Mouse (Mus musculus) fat pad, adult 2 months (tissue): ENCODE data around the gene Rhobtb1.

Source experiments
- DNase-seq: peaks from one replicate; pipeline ENCODE4 v3.0.0-alpha.2; 2011; ENCODE audit warnings: low read depth, low spot score; ENCODE audit errors: extremely low read depth

Gene Rhobtb1

DNA sequence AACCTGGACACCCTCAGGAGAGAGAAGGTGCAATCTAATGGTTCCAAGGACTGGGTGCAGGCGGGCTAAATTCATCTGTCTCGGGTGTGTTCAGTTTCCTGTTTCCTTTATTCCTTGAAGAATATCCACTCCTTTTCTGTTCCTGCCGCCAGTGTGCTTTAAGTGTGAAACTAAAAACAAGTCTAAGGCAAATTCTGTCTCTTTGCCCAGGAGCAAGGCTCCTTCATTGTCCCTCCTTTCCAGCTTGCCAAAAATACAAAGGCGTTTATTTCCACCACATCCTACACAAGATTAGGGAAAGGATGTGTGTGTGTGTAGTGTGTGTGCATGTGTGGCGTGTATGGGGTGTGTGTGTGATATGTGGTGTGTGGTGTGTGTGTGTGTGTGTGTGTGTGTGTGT lies 11.3 kb downstream of the Rhobtb1 start:
- DNase-seq: no peak

DNA sequence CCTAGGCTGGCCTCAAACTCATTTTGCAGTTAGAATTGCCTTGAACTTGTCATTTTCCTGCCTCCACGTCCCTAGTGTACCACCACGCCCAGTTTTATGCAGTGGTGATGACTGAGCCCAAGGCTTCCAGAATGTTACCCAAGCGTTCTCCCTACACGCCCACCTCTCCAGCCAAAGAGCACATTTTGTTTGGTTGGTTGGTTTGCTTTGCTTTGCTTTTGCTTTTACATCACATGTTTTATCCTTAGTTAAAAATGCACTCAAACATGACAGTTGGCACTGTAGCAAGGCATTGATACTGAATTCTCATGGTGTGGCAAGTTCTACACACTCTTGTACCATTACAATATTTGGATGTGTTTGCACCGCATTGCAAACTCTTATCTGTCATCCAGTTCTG lies 12.0 kb downstream of the Rhobtb1 start:
- DNase-seq: no peak

DNA sequence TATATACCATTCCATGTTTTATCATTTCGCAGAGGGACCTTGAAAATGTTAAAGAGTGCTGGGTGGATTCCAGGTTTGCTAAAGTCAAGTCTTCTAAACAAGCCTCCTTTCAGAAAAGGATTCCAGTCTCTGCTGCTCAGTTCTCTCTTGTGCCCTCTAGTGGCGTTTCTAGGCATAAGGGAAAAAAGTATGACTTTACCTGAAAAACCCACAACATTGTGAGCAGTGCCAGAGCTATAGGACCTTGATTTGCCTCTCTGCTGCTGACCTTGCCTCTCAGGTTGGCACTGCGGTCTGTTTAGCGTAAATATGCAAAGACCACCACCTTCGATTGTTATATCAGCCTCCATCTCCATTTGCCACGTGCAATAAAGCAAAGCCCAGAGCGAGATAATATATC lies 13.9 kb downstream of the Rhobtb1 start:
- no peak for DNase-seq

DNA sequence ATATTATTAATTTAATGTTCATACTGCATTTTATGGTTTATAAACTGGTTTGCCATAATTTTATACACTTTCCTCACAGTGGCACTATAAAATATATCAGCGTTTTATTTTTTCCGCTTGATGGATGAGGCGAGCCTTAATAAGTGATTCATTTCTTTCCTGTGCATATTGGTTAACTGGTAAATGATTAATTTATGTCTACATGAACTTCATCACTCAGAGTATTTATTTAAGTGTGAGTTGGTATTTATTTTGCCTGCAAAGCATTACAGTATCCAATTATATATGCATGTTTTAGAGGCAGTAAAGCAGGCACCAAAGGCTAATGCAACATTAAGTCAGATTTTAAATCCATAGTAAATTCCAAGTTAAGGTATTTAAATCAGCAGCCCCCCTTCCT lies 14.6 kb downstream of the Rhobtb1 start:
- no peak for DNase-seq

DNA sequence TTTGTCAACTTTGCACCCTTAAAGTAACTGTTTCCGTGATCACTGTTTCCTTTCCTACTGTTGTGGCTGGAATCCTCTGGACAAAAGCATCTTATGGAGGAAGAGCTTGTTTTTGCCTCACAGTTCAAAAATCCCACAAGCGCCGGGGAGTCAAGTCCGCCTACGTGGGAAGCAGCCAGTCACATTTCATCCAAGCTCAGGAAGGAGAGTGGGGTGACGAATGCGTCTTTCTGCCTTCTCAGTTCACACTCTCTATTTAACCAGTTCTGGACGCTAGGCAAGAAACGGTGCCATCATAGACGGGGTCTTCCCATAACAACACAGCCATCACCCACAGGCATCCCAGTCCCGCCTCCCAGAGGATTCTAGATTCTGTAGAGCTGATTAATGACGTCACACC lies 15.3 kb downstream of the Rhobtb1 start:
- no peak for DNase-seq

DNA sequence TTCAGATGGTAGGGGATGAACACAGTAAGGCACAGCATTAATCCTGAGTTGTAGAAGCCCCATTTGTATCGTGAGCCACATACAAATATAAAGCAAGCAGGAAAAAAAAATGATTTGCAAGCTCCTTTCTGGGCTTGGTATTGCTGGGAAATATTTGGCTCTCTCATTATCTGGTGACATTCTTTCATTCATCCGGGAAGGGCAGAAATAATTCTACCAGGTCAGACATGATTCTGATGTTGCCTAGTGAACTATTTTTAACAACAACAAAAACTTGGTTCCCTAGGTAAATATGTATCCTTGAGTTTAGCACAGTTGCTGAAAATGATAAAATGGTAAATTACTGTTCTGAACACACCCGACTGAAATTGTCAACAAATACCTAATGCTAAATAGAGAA lies 21.2 kb downstream of the Rhobtb1 start:
- DNase-seq: no peak

DNA sequence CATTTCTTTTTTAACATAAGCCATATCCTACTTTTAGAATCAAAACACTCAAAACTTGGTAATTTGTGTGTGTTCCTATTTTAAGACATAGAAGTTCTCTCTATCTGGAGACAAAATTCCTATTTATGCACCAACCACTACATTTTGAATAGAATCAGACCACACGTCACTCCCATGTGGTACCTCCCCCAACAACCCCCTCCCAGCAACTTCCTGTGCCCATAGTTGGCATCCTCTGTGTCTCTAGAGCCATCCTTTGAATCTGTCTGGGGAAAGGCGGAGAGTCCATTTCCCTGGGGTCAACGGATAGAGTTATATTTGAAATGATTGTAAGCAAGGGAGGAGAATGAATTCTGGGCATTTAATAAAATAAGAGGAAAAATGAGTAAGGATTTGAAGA lies 24.9 kb downstream of the Rhobtb1 start:
- DNase-seq: no peak

DNA sequence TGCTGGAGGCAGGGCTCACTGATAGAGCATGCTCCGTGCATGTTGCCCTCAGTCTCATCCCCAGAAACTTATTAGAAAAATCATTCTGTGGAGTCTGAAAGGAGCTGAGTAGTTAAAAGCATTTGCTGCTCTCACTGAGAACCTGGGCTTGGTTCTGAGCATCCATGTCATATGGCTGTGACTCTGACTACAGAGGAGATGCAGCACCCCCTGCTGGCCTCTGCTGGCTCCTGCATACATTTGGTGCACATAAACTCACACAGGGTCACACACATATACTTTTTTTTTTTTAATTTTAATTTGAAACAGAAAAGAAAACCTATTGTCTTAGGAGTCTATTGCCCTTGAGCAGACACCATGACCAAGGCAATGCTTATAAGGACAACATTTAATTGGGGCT lies 28.1 kb downstream of the Rhobtb1 start:
- DNase-seq: no peak

DNA sequence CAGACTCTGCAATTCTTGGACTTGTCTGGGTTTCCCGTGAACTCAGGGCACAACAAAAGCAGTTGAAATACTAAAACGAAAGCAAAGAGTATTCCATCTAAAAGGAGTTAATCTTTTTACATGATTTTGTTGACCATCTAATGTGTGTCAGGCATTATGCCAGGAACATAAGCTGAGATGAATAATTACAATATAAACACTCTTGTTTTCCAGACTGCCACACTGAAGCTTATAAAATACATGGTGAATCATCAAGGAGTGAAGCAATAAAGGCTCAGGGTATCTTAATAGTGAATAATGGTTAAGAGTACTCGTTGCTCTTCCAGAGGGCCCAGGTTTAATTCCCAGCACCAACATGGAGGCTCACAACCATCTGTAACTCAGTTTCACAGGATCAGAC lies 29.8 kb downstream of the Rhobtb1 start:
- DNase-seq: no peak

DNA sequence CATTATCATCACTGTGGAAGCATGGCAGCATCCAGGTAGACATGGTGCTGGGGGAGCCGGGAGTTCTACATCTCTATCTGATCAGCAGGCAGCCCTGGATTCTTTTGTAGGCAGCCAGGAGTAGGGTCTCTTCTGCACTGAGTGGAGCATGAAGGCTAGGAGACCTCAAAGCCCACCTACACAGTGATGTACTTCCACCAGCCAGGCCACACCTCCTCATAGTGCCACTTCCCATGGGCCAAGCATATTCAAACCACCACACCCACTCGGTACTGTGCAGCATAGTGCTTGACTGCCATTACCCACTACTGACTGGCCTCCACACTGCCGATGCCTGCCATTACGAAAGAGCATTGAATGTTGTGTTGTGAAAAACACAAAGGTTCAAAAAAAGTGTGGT lies 33.7 kb downstream of the Rhobtb1 start:
- DNase-seq: no peak

DNA sequence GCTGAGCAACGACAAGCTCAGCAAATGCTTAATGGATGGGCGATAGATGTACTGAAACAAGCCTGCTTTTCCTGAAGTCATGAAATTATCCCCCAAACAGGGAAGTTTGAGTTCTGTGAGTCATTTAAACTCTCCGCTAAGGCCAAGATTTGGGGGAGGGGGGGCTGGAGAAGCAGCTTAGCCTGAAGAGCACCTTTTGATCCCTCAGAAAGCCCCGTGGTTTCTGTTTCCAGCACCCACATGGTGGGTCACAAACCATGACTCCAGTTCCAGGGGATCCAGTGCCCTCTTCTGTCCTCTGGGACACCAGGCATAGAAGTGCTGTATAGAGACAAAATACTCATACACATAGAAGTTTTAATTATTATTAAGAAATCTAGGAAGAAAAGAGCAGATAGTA lies 34.2 kb downstream of the Rhobtb1 start:
- no peak for DNase-seq

DNA sequence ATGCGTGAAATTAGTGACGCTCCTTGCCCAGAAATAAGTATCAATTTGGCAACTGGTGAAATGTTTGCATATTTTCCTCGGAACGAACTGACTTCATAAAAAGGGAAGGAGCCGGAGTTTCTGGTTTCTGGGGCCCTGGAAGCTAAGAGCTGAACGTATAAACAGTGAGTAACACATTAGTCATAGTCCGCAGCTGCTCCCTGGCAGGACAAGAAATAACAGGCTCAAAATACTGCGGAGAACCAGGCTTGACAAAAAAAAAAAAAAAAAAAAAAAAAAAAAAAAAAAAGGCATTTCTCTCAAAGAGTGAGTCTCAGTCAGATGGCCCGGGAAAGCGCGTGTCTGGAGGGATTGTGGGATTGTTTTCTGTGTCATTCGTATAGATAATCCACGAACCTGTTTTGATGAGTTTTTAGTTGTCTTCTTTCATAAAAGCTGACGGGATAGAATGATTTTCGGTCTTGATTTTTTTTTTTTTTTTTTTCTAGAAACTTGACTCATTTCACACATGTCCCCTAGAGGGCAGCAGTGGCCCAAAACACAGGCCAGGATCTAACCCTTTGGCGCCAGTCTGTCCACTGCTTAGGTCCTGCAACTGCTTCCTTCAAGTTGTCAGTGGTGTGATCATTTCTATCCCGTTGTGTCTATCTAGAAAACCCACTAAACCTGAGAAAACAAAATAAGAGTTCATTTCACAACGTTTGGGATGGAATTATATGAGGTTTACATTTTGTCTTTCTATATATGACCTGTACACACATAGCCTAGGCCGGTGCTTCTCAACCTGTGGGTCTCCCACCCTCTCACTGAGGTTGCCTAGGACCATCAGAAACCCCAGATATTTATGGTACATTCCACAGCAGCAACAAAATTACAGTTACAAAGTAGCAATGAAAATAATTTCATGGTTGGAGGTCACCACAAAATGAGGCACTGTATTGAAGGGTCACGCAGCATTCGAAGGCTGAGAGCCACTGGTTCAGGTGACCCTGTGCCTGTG lies 35.0 kb downstream of the Rhobtb1 start:
- DNase-seq: peak; percentile 56

DNA sequence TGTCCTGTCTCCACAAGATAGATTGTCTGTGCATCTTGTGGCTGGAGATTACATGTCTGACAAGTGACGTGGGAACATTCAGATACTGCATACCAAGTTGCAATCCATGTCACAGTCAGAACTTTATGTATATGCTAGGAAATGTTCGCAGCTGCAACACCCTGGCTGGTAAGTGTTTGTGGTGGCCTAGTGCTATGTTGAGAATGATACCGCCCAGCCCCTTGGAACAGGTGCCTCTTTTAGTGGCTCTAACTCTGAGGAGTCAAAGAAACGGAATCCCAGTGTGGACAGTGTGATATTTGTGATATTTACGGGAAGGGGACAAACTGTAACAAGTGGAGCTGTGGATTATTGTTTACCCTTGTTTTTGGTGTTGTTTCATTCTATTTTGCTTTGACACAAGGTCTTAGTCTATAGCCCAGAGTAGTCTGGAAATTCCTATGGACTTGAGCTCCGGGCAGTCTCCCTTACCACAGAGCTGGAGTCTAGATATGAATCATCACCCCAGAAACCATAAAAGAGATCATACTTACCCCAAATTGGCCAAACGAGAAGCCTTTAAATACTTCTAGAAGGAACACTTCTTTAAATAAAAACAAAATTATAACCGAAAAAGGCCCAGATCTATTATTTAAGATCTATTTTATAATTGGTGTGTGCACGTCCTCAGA lies 36.7 kb downstream of the Rhobtb1 start:
- no peak for DNase-seq

DNA sequence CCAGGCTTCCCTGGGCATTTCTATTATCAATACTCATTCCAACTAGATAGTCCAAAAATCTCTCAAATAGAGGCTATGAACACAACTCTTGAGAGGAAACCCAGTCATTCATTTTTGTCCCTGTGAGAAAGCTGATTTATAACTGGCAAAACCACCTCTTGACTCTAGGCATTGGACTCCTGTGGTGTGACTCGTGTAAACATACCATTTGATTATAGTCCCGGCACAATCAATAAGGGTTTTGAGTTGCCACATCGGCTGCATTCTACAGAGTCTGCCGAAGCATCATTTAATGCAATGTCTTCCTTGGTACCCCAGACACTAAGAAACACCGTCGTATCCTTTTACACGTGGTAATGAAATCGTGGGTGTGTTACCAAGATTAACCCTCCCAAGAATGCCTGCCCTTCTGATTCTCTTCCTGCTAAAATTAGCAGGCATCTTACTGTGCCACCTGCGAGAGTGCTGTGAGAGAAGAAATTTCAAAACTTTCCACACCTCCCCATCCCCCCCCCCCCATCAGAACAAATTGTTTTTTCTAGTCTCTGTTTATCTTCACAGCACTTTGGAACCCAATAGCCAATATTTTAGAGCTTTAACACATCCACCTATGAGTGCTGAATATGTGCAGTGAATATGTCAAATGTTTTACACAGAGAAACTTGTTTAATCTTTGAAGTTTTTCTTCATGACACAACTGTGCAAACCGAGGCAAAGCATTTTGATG lies 39.4 kb downstream of the Rhobtb1 start:
- DNase-seq: no peak

DNA sequence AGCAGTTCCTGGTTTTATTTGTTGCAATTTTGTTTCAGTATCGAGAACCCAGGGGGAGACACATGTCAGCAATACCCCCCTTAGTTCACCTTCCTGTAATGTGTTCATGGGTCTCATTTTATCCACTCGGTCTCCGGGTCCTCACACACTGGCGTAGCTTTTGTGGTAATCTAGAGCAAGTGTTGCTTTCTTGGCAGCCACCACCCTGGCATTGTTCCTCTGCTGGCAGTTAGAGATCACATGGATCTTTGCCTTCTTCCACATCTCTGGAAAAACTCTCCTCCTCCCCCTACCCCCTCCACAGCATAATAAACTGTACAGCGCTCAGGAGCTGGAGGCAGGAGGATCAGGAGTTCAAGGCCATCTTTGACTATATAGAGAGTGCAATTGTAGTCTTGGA lies 41.0 kb downstream of the Rhobtb1 start:
- DNase-seq: no peak

DNA sequence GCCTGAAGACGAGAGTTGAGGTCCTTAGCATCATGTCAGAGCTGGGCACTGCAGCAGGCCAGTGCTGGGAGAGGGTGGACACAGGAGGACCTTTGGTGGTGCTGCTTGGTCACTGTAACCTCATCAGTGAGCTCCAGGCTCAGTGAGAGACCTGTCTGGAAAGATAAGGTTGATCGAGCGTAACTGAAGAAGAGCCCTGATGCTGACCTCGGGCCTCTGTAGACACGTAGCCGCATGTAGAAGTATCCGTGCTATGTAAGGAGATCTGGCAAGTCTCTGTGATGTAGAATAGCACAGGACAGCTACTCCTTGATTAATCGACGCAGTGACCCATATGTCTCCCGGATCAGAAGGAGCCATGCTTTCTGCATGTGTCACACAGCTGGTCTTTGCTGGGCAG lies 42.5 kb downstream of the Rhobtb1 start:
- DNase-seq: no peak

DNA sequence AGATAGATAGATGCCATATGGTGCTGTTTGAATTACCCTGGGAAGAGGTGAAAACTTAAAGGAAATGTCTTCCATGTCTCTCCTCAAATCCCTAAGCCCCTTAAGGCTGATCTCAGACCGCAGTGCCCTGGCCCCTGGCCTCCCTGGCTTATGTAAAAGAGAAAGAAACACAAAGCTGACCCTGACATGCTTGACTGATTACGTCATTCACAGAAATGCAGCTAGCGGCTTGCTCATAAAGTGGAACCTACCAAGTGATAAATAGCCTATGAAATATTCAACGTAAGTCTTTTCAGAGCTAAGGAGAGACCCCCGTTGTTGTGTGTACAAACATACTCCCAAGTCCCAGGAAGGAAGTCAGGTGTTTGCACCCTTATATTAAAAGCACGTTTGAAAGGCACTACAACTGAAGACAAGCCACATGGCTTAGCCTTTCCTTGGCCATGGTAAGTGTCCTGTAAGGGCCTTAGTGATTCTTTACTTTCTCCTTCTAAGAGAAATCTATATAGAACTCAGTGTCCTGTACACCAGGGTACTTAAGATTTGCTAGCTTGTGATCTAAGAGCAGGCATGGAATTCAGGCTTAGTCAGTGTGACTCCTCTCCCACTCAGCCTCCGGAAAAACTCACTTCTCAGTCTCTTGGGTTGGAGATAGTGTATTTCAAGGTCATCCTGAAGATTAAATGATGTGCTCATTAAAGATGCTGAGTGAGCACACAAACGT lies 53.6 kb downstream of the Rhobtb1 start:
- DNase-seq: no peak

DNA sequence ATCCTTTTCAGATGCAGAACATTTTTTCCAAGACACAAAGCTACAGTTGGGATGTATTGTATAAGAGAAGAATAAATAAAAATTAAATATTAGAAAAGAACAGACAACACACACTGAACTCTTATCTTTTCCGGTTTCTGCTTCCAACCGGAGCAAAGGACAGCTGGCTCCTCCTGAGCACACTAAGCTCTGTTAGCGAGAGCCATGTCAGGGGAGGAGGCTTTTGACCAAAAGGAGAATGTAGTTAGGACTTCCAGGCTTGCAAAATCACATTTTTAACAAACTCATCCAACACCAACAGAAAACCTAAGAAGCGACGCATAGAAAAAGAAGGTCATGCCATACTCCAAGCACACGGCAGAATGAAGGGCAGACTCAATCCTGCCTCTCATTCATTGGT lies 54.8 kb downstream of the Rhobtb1 start:
- DNase-seq: no peak

DNA sequence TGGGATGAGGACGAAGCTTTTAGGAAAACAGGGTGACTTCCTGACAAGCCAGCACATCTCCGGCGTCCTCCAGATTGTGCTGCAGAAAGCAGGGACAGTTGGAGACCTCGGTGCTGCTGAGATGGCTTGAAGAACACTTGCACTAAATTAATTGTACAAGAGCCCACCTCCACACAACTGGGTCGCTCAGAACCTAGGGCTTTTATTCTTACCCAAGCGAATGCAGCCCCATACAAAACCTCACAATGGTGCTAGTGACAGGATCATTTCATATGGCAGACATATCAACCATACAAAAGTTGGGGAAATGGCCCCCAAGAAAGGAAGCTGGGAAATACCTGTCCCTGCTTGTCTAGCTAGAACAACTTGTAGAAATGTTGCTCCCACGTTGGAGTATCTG lies 56.2 kb downstream of the Rhobtb1 start:
- DNase-seq: no peak

DNA sequence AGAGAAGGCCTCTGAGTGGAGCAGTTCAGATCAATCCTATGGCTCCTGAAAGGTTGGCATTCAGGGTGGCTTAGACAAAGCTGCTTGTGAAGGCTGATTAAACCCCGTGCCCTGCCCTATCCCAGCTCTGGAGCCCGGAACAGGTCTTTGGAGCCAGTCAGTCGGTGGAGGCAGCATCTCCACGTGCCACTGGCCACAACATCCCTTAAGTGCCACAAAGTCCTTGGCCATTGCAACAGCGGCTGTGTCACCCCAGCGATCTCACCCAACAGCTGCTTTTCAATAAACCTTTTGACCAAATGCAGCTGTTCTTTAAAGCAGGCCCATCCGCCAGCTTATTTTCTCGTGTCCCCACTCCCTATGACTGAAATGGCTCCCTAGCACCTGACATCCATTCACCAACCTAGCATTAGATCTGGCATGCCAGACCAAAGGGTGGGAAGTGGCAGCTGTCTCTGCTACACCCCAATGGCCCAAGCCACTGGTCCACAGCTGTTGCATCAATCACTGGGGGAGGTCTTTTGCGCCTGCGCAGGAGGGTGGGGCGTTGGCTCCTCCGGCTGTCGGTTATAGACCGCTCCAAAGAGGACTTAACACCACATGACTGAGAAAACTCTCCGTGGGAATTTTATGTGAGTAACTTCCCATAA lies 56.9 kb downstream of the Rhobtb1 start:
- DNase-seq: no peak

DNA sequence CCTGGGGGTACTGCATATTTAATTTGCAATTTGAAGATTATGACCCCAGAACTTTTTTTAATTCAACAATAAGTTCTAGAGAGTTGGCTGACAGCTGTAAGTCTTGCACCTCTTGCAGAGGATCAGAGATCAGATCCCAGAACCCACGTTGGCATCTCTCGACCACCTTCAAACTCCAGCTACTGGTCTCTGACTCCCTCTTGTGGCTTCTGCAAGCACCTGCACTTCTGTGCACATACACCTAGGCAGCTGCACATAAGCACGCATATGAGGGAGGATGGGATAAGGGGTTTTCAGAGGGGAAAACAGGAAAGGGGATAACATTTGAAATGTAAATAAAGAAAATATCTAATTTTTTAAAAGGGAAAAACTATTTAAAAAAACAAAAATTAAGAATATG lies 57.5 kb downstream of the Rhobtb1 start:
- no peak for DNase-seq
